Mouse (Mus musculus) T-helper 17 cell (primary cell): ENCODE measurements around the gene 4930503B20Rik.

Experiments used
- in situ Hi-C, 2 experiments: fragments of 300-600 bp; cut with MboI, MseI; formaldehyde crosslinking; loops; 1 replicate in 1 of 2; 2 replicates in 1 of 2; pipeline ENCODE4 v1.15.1; 2025; ENCODE audit warnings: high pct_unique_total_duplicates in 2 of 2

Gene 4930503B20Rik

DNA sequence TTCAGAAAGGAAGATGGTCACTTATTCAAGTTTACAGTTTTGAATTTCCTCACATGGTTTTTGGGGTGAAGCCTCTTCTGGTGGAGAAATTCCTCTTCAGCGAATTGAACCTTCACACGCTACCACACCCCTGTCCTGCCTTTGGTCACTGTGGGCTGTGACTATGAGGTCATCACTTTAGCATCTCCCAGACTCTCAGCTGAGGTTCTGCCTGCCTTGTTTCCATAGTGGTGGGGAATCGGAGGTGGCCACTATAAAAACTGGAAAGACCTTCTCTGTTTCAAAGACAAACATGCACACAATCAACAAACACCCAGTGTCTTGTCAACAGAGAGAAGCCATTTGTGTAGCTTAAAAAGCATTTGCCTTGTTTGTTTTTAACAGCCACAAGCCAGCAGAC lies at the start of gene 4930503B20Rik:
4930503B20Rik (minus strand) TSS at position 101 of the 400 bp plus-strand sequence.
- in situ Hi-C loops = no loop called here

DNA sequence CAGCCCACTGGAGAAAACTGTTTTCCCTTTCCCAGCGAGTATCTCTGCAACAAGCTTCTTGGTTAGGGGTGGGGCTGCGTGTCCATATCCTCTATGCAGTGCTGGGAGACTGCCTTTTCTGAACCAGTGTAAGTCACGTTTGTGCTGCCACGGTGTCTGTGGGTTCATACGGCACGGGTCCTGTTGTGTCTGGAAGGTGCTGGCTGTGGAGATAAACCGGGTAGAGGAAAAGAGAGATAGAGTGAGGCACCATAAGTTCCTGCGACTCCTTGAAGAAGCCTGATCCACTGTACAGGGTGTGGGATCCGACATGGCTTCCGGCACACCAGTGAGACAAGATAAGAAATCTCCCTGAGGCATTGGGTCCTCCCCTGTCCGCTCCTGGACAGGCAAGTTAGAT lies 48.9 kb upstream of the 4930503B20Rik start:
- in situ Hi-C loops = no loop called here

DNA sequence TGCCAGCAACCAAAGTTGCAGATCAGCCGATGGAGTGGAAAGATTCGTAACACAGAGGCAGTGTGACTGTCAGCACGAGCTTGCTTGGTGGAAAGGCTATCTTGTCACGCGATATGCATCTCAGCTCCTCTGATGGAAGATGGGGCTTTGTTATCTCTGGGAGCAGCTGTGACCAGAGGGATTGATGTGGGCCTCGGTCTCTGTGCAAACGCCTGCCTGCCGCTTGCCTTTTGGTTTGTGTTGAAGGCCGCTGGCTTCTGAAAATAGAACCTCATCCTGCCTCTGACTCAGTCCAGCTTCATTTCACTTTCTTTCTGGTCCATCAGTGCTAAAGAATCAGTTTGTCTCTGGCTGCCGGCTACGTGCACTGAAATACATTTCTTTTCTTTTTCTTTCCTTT lies 47.9 kb upstream of the 4930503B20Rik start:
- in situ Hi-C loops = no loop called here

DNA sequence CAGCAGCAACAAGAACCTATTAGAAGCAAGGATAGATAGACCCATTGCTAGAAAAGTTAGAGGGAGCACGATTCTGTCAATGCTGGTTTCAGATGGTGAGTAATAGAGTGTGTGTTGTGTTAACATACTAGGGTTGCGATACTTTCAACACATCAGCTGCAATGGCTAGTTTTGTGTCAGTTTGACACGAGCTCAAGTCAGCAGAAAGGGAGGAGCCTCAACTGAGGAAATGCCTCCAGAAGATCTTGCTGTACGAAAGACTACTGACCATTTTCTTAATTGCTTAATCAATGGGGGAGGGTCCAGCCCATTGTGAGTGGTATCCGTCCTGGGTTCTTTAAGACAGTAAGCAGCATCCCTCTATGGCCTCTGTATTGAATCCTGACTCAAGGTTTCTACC lies 41.4 kb upstream of the 4930503B20Rik start:
- in situ Hi-C loops = no loop called here

DNA sequence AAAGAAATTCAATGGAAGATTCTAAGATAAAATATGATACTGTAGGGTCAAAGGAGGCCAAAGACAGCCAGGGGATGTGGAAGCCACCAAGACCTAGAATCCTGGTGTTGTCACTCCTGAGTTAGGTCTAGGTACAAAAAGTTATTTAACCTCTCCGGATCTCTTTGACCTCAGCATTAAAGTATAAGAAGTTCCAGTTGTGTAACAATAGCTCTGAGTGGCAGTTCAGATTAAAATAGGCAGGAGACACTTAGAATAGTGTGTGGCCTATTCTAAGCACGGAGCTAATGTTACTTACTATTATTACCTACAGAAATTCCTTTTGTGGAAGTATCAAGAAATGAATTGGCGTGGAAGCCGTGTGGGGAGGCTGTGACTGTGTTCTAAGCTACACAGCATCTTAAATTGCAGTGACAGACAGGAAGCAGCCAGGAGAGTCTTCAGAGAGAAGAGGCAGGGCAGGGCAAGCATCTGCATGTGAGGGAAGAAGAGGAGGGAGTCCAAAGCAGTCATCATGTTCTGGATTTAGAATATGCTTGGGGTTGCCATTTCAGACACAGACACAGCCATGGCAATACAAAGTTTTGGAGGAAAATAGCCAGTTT lies 36.1 kb upstream of the 4930503B20Rik start:
- in situ Hi-C loops = no loop called here

DNA sequence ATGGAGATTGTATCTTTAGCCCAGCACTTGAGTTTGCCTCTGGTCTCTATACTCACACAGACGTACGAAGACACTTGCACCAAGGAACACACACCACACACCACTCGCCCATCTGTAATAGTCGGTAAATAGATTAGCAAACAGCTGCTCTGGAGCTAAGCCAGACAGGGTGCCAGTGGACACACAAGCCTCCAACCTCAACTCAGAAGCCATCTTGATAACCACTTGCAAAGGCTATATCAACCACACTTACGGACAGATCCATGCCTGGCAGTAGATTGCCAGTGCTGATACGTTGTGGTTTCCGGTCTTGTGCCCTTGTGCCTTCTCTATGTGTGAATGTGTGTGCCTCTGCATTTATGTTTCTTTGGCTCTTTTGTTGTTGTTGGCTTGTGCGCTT lies 35.3 kb upstream of the 4930503B20Rik start:
- in situ Hi-C loops = no loop called here

DNA sequence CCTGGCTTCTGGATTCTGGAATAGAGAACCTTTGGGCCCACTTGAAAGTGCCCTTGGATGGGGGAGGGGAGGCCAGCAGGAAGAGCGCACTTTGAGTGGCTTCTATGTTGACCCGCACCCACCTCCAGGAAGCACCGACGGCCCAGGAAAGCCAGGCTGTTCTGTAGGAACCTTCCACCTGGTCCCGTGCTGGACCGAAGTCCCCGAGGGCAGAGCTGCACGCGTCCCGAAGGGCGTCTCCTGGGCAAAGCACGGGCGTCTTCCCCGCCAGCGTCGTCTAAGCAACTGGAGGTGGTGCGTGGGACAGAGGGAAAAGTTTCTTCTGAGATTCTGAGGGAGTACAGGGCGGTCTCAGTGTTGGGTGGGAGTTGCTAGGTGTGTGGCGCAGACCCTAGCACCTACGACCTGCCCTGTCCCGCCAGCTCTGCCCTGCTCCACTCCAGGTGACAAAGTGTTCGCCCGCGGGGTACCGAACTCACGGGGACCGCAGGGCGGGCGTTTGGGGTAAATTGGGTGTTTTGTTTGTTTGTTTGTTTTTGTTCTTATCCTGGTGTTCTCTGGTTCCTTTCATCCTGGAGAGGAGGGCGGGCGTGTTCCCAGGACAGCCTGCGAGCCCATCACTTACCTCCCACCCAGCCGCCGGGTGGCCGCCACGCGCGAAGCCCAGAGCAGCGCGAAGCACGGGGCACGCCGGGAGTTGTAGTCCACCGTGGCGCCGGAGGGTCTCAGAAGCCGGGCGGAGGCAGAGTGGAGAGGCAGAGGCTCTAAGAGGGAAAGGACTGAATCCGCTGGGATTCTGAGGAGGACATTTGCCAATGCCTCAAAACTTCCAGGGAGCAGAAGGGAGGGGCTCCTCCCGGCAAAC lies 33.9 kb upstream of the 4930503B20Rik start, which contains the start of gene Samd13:
Samd13 (minus strand) TSS at position 782 of the 865 bp plus-strand sequence.
- in situ Hi-C loops = loop anchor here in 1 of 2 experiments (5.0 kb wide), 1 partner anchor 92 kb away; no protein-coding TSS in a partner anchor

DNA sequence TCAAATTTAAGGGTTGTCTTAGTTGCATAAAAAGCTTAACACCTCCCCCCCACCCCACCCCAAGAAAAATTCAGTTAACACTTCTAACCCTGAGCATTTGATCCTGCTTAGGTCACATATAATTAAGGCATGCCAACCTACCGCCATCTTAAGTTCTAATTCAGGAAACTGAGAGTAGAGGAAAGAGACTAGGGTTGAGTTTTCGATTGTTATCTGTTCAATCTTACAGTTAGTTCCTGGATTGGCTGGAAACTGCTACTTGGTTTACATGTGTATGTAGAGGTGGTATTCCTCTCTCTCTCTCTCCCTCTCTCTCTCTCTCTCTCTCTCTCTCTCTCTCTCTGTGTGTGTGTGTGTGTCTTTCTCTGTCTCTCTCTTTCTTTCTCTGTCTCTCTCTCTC lies 32.0 kb upstream of the 4930503B20Rik start:
- in situ Hi-C loops = loop anchor here in 1 of 2 experiments (5.0 kb wide), 1 partner anchor 94 kb away; no protein-coding TSS in a partner anchor

DNA sequence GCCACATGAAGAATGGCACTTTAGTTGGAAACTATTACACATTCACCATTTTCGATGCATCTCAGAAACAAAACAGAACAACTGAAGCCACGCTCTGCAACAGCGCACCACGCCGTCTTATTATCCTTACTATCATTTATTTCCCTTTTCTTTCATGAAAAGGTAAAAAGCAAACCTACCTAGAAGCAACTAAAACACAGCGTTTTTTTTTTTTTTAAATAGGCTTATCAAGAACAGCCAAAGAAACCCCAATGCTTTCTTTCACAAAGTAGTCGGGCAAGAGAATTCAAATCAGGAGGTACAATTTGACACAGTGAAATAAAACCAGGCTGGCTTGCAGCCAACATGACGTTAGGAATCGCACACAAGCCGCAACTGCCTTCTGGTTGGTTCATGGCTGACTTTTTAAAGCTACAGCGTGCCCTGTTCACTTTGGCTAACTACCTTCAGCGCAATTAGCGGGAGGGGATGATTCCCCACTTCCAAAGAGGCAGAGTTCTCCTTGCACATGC lies 31.1 kb upstream of the 4930503B20Rik start:
- in situ Hi-C loops = loop anchor here in 1 of 2 experiments (5.0 kb wide), 1 partner anchor 95 kb away; no protein-coding TSS in a partner anchor

DNA sequence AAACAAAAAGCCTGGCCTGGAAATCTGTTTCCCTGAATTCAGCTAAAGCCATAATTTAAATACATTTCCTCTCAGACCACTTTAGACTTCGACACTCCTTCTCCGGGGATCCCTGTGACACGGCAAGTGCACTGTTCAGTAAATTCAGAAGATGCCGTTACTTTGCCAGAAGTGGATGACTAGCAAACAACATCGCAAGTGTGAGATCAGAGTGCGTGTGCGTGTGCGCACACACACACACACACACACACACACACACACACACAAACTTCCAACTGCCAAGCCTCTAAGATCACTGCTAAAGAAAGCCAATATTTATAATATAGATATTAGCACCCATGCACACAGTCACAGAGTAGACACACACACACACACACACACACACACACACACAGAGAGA lies 30.6 kb upstream of the 4930503B20Rik start:
- in situ Hi-C loops = loop anchor here in 1 of 2 experiments (5.0 kb wide), 1 partner anchor 96 kb away; no protein-coding TSS in a partner anchor

DNA sequence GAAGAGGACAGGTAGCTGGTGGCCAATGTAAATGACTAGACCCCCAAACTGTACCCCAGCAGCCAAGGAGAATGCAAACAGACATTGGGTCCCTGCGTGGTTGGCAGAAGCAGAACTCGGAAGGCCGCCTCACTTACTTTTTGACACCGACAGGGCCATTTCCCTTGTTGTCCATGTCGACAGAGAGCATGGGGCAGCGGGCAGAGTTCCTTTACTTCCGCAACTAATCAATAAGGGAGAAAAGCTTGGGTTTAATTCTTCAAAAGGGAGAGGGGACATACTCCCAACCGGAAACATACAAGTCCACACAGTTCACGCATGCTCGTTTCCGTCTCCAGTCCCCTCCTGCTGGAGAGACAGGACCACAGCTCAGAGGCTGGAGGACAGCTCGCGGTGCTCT lies 29.5 kb upstream of the 4930503B20Rik start:
- in situ Hi-C loops = loop anchor here in 1 of 2 experiments (5.0 kb wide), 1 partner anchor 97 kb away; no protein-coding TSS in a partner anchor

DNA sequence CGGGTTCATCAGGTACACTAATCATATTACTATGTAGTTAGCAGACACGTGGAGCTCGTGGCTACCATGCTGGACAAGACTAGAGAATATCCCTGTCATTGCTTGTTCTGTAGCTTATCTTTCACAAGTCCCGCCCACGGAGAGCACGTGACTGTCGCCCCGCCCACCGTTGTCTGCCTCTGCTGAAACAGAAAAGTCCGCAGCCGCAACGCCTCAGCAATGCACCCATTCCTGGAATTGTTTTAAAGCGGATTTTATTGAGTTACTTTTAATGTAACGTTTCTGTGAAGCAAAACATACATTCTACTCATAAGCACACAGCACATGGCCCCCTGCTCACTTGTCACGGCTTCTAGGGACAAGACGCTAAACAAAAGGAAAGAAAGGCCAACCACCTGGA lies 28.5 kb upstream of the 4930503B20Rik start:
- in situ Hi-C loops = loop anchor here in 1 of 2 experiments (5.0 kb wide), 1 partner anchor 98 kb away; no protein-coding TSS in a partner anchor

DNA sequence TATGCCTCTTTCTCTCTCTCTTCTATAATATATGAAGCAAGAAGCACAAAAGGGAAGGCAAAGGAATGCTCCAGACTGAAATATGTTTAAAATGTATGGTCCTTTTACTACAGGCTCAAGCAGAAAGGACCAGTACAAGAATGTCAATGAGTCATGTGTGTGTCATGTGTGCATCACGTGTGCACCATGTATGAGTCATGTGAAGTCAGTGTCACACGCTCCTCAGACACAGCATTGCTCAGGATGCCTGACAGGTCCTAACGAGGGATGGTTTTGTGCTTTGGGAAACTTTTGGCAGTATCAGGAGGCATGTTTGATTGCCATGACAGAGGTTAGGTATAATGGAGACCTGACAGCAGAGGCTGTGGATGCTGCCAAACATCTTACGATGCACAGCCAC lies 25.1 kb upstream of the 4930503B20Rik start:
- in situ Hi-C loops = no loop called here

DNA sequence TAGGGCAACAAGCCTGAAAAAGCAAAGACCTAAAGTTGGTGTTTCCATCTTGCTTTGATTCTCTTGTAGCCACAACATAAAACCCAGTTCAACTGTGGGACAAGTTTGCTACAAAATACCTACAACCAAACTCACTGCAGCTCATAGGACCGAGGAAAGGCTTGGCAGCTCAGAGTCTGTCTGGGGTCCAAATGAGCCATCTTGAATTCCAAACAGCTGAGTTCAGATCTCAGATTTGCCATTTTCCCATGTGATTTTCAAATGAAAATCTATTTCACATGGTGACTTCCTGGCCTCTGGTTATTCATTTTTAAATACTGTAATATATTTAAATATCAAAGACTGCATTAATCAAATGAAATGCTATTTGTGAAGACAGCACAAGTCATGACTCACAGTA lies 24.0 kb upstream of the 4930503B20Rik start:
- in situ Hi-C loops = no loop called here

DNA sequence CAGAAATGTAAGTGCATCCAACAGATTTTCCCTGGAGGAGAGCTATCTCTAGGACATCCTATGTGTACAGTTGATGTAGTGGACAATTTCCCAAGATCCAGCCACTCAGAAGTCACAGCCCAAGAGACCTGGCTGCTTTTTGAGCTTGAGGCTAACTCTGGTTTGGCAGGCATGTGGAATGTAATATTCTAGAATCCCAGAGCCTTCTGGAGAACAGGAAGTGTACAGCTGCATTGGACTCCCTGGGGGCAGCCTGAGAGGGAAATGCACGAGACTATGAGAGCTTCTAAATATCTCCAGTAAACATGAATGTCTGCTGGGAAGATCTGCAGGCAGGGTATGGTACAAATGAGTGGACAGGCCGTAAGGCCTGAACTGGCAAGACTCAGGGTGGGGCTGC lies 20.0 kb upstream of the 4930503B20Rik start:
- in situ Hi-C loops = no loop called here

DNA sequence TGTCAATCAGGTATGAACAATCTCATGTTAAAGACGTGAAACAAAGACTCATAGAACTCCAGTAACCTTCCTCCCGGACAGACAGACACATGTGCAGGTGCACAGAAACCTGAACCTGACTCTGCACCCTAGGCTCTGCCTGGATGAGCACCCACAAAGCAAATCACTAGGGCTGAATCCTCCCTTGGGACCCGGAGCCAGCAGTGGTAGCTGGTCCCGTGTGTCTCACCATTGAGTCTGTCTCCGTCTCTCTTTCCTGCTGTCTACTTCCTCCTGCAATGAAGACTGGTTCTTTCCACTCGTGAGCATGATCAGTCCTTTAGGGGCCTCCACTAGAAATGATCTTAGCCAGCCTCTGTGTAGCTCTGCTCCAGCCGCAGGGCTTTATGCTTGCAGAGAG lies 10.8 kb upstream of the 4930503B20Rik start:
- in situ Hi-C loops = no loop called here

DNA sequence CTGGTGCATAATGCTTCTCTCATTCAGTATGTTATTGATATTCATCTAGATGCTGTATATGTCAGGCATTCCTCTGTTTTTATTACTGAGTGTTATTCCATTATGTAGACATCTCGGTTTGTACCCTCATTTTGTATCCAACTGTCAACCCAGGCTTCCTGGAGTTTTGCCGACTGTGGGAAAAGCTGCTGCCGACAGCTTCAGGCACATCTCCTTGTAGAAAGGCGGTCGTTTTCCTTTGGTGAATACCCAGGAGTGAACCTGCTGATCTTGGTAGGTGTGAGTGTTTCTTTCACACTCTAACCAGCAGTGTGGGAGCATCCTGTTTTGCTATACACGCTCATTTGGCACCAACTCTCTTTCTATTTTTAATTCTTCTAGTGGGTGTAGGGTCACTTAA lies 9.9 kb upstream of the 4930503B20Rik start:
- in situ Hi-C loops = no loop called here

DNA sequence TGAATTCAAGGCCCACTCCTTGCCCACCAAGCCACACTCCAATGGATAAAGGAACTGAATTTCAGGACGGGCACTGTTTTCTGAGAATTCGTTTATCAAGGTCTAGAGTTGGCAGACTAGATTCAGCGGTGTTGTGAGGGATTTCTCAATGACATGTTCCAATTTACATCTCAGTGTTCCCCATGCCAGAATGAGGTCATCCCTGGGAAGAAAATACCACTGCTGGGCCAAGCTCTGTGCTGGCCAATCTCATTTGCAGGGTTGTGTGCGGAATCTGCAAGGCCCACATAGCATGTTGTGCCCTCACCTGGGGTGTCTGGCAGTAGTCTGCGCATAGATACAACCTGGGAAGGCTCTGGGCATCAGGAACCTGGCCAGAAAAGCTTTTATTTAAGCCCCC lies 8.2 kb upstream of the 4930503B20Rik start:
- in situ Hi-C loops = no loop called here

DNA sequence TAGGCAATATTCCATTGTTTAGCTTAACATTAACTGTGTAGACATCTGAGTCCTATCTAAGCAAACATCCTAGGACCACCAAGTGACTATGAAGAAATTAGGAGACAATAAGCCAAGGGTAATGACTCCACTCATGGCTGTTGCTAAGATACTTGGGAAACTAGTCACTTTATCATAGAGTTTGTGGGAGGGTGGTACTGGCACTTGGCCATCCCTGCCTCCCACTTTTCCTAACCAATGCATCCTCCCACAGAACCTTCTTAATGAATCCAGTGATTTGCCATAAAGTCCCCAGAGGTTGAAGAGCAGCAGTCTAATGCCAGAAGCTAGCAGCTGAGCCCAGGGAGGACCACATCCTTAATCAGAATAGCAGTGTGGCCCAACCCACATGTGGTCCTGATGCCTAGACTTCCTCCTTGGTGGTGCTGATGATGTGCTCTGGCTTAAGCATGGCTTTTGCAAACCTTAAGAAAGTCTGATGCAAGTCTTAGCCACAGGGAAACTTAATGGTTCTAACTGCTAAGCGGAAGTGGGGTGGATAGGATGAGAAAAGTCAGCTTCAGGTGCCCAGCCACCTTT lies 7.0 kb upstream of the 4930503B20Rik start:
- in situ Hi-C loops = no loop called here

DNA sequence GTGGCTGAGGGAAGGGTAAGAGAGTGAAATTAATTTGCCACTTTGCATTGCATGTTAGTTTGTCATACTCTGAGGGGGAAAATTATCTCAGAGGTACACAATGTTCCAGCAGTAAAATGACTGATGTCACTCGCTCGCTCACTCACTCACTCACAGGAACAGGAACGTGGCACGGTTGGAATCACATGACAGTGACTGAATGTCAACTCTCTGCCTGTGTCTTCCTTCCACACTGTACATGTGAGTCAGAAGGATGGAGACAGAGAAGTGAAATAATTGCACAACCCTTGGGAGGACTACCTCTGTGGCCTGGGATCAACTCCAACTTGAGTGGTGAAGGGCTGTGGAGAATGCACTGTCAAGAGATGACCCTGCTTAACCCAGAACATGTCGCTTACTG lies 6.3 kb upstream of the 4930503B20Rik start:
- in situ Hi-C loops = no loop called here

DNA sequence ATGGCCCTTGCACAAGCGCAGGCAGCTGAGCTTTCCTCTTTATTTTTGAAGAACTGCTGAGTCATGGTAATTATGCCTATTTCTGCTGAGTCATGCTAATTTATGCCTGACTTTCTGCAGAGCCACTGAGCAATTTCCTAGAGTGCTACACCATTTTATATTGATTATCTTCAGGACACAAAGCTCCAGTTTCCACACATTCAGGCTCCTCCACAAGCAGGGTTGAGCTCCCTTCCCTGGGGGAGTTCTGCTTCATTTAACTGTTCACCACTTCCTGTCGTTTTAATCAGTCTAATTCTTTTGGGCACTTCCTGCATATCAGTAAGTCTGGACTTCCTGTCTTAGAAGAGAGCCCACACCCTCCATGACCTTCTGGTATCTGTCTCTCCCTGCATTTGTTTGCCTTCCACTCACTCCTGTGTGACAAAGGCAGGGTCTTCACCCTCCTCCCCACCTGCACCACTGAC lies 4.0 kb upstream of the 4930503B20Rik start:
- in situ Hi-C loops = no loop called here

DNA sequence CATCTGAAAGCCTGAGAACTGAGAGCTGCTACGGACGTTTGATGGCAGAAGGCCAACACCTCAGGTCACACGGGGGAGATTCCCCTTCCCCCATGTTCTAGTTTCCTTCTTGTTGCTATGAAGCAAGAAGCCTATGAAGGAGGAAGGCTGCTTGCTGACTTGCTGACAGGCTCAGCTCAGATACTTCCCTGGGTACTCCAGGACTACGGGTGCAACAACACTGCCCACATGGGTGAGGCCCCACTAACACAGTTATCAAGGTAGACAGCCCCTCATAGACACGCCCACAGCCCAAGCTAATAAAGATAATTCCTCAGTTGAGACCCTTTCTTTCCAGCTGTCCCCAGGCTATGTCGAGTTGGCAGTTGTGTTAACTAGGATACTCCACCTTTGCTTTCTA lies 2.6 kb upstream of the 4930503B20Rik start:
- in situ Hi-C loops = no loop called here
